Mouse (Mus musculus) frontal cortex, postnatal 10 days (tissue): ENCODE data around the gene Cdv3.
A peak's percentile ranks its signal among the peaks of the same experiment; 100 is the strongest.

Source experiments
- DNase-seq, 2 experiments: peaks; one replicate each; pipeline ENCODE4 v3.0.0; 2022; ENCODE audit warnings: low spot score in 2 of 2, mixed read lengths in 1 of 2

The Cdv3 gene

GRCm38 (mm10) chr9:103365290-103366247 is at the start of gene Cdv3:
Gene Cdv3 (minus strand): TSS chr9:103365840.
- DNase-seq, result peak; percentile 99 to 100

DNA sequence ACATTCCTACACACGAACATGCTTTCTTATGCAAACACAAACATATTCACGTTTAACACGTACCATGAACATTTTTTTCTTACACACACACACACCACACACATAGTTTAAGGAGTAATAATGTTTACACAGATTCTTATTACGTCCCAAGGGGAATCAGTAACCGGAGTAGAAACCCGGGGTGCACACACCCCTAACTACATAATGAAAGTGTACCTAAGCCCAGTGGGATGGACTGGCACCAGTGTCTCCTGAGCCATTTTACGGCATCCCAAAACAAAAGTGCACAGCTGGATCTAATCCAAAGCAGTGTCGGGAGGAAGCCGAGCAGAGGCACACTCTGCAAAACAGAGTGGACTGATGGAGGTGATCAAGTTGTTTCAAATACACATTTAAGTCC is 47.8 kb upstream of the Cdv3 start:
- DNase-seq, result no peak

DNA sequence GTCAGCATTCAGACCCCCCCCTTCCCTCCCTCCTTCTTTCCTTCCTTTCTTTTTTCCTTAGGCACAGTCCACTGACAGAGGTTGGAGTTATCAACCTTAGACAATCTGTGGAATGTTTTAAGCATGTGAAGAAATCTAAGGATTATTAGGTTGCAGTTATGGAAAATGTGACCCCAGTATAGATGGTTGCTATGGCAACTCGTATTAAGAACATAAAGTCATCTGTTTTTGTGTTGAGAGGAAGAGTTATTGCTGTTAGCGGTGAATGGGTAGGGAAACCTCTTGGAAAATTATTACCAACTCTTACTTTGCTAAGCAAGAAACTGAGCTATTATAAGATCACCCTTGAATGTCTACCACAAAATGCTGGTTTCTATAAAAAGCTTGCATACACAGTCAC is 43.5 kb upstream of the Cdv3 start:
- DNase-seq, result no peak

DNA sequence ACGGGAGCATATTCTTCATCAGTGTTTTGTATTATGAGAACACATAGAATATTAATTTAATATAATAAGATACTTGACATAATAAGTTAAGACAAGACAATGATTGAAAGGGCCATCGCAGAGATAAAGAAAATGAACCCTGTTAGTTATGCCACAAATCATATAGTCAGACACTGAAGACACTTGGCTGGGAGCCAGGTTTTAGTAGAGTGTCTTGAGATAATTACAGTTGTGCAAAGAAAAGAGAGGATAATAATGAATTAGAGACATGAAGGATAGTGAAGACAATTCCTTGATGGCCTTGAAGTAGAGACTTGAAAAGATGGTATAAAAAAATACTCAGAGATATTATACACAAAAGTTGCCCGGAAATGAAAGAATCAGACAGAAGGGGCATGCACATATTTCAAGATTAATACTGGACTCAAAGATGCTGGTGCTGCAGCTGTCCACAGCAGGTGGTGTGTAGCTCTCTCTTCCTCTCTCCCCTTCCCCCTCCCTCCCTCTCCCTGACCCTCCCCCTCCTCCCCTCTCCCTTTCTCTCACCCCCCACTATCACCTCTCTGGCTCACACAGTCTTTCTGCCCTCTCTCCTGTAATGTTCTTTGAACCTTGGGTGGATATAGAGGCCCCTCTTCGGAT is 42.6 kb upstream of the Cdv3 start:
- DNase-seq, result no peak

- DNase-seq, result no peak
Measured at GRCm38 (mm10) chr9:103403331-103403973, 37.8 kb upstream of the Cdv3 start.

DNA sequence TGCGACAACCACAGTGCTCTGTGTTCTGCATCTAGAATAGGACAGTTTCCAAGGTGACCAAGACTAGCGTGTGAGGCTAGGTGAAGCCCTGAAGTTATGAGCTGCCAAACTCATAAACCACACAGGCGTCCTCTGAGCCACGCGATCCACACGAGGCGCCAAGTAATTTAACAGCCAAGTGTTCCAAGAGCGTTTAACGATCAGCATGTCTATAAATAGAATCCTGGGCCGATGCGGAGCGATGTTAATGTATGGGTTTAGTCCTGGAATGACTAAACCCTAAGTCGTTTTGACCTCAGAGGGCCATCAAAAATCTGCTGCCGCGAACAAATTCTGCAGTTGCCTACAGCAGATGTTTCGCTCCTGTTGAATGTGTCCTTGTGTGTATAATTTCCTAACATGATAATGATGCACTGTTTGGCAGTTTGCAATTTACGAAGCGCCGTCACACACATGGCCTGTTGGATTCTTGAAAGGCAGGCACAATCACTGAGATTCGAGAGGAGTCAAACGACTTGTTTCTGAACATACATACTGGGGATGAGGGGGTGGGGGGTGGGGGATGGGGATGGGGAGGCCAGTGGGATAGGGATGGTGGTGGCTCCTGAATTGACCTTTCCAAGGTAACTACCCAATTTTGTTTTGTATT is 33.0 kb upstream of the Cdv3 start:
- DNase-seq, result no peak

DNA sequence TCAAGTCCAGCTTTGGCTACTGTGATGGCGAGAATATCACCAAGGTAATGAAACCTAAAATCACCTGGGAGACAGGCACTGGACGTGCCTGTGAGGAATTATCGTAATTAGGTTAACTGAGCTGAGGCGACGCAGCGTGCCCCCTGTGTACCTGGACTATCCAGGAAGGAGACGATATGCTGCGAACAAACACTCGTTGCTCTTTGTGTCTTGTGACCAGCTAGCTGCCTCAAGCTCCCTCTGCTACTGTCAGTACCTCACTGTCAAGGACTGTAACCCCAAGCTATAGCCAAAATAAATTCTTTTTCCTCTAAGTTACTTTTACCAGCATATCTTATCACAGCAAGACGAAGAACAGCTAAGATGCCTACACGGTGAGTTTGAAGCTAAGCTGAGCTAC is 27.6 kb upstream of the Cdv3 start:
- DNase-seq, result no peak

- DNase-seq, result no peak
Measured at GRCm38 (mm10) chr9:103391796-103392372, 26.2 kb upstream of the Cdv3 start.

DNA sequence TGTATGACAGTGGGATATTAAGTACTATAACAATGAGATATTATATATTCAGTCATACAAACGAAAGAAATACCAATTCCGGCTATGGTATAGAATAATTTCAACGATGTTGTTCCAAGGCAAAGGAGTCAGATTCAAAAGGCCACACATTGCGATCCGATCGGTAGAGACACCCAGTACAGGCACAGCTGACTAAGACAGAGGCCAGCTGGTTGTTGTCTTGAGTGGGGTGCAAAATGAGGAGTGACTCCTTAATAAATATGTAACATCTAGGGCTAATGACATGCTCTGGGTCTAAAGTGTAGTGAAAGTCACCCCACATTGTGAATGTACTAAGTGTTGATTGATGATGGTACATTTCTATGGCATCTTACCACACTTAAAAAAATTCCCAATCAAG is 23.6 kb upstream of the Cdv3 start:
- no peak for DNase-seq

- no peak for DNase-seq
Measured at GRCm38 (mm10) chr9:103387011-103387653, 21.5 kb upstream of the Cdv3 start.

- DNase-seq, result no peak
Measured at GRCm38 (mm10) chr9:103386573-103386972, 20.9 kb upstream of the Cdv3 start.

GRCm38 (mm10) chr9:103385600-103385999 is 20.0 kb upstream of the Cdv3 start:
- no peak for DNase-seq

GRCm38 (mm10) chr9:103384141-103384796 is 18.6 kb upstream of the Cdv3 start:
- DNase-seq, result no peak

DNA sequence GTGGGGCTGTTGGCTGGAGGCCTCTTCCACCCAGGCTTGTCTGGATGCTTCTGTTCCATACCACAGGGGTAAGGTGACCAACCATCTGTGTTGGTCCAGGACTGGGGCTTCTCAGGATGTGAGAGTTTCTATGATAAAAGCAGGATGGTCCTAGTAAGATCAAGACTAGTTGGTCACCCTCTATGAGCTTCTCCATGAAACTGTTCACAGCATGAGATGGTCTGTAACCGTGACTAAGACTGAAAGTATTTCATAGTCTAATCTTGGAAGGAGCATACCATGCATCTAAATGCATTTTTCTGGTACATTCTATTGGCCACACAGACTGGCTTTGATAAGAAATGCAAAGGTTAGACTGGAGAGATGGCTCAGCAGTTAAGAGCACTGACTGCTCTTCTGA is 17.9 kb upstream of the Cdv3 start:
- DNase-seq, result no peak

- DNase-seq, result no peak
Measured at GRCm38 (mm10) chr9:103382989-103383388, 17.3 kb upstream of the Cdv3 start.

DNA sequence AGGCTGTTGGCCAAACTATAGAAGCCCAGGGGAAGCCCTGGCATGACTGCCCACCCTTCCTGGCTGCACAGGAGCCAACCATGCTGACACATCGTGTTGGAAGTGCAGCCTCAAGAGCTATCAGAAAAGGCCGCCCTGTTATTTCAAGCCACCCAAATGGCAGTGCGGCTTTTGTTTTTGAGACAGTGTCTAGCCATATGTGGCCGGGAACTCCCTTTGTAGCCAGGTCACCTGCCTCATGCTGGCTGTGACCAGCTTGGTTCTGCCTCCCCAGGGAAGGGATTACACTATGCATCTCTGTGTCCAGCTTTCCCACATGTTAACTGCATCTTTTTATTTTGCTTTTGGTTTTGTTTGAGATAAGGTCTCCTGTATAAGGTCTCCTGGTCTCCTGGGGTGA is 14.9 kb upstream of the Cdv3 start:
- no peak for DNase-seq

- no peak for DNase-seq
Measured at GRCm38 (mm10) chr9:103379199-103379598, 13.6 kb upstream of the Cdv3 start.

GRCm38 (mm10) chr9:103378686-103379085 is 13.0 kb upstream of the Cdv3 start:
- no peak for DNase-seq

GRCm38 (mm10) chr9:103376346-103377320 is 11.0 kb upstream of the Cdv3 start:
- DNase-seq, result no peak
